Mouse (Mus musculus) MEL (cell line): ENCODE measurements around the gene Fam76a. TPM values are rescaled to one million over a fixed set of nuclear protein-coding genes. Genes with fewer than 3 reads are reported as not detected.
A peak's percentile ranks its signal among the peaks of the same experiment; 100 is the strongest.

Source experiments
- DNase-seq: peaks from one replicate; pipeline ENCODE4 v3.0.0; 2011; ENCODE audit warnings: low read depth, low spot score
- H3K27ac ChIP-seq: 2 replicates; pipeline ENCODE4 v1.5.1; 2012; ENCODE audit warnings: low read depth, mild to moderate bottlenecking, control low read depth, low read length, moderate library complexity; ENCODE audit not compliant: control insufficient read depth
- H3K27me3 ChIP-seq, 2 experiments: fragments of 150-350 bp in 1 of 2; sonication (generic) in 1 of 2; 2 replicates each; pipeline ENCODE4 v1.6.1; 2012; ENCODE audit warnings: low read length in 2 of 2, mild to moderate bottlenecking in 2 of 2, improper control_type of control experiment in 1 of 2, moderate library complexity in 1 of 2; ENCODE audit not compliant: insufficient read depth in 2 of 2, control insufficient read depth in 1 of 2
- H3K36me3 ChIP-seq, 2 experiments: 2 replicates each; pipeline ENCODE4 v1.6.1; 2012 to 2014; ENCODE audit warnings: low read length in 2 of 2, improper control_type of control experiment in 1 of 2, inconsistent platforms in 1 of 2, mild to moderate bottlenecking in 1 of 2; ENCODE audit not compliant: insufficient read depth in 2 of 2, control insufficient read depth in 1 of 2
- H3K4me1 ChIP-seq, 2 experiments: fragments of 150-350 bp in 1 of 2; sonication (generic) in 1 of 2; 2 replicates each; pipeline ENCODE4 v1.6.1; 2012; ENCODE audit warnings: low read length in 2 of 2, improper control_type of control experiment in 1 of 2, mild to moderate bottlenecking in 1 of 2; ENCODE audit not compliant: insufficient read depth in 2 of 2, control insufficient read depth in 1 of 2
- H3K4me3 ChIP-seq, 2 experiments: fragments of 150-350 bp in 1 of 2; sonication (generic) in 1 of 2; 2 replicates each; pipeline ENCODE4 v1.5.1; 2012; ENCODE audit warnings: low read depth in 2 of 2, low read length in 2 of 2, mild to moderate bottlenecking in 2 of 2, moderate library complexity in 2 of 2, control low read depth in 1 of 2, improper control_type of control experiment in 1 of 2; ENCODE audit not compliant: control insufficient read depth in 1 of 2, insufficient read depth in 1 of 2
- H3K79me2 ChIP-seq: 2 replicates; pipeline ENCODE4 v1.6.1; 2012; ENCODE audit warnings: mild to moderate bottlenecking, low read length, moderate library complexity; ENCODE audit not compliant: control insufficient read depth, poor library complexity, insufficient read depth
- H3K9ac ChIP-seq: 2 replicates; pipeline ENCODE4 v1.6.1; 2012; ENCODE audit warnings: low read depth, mild to moderate bottlenecking, control low read depth, low read length, moderate library complexity; ENCODE audit not compliant: control insufficient read depth, poor library complexity, severe bottlenecking
- H3K9me3 ChIP-seq: fragments of 150-350 bp; sonication (generic); replicated peaks from 2 replicates; pipeline ENCODE4 v1.6.1; 2012; ENCODE audit warnings: mild to moderate bottlenecking, low read length, improper control_type of control experiment, moderate library complexity; ENCODE audit not compliant: insufficient read depth
- BHLHE40 ChIP-seq: IDR thresholded peaks from 2 replicates; pipeline ENCODE4 v1.6.1; 2012; ENCODE audit warnings: low read depth, mild to moderate bottlenecking, inconsistent platforms, low read length, improper control_type of control experiment, borderline replicate concordance
- CHD1 ChIP-seq: IDR thresholded peaks from 2 replicates; pipeline ENCODE4 v1.6.1; 2012; ENCODE audit warnings: low read depth, mild to moderate bottlenecking, inconsistent platforms, low read length, improper control_type of control experiment
- CHD2 ChIP-seq: IDR thresholded peaks from 2 replicates; pipeline ENCODE4 v1.6.1; 2011; ENCODE audit warnings: low read length, improper control_type of control experiment
- E2F4 ChIP-seq: IDR thresholded peaks from 2 replicates; pipeline ENCODE4 v1.6.1; 2011; ENCODE audit warnings: low read depth, low read length, improper control_type of control experiment, borderline replicate concordance
- ELF1 ChIP-seq: IDR thresholded peaks from 2 replicates; pipeline ENCODE4 v1.6.1; 2014; ENCODE audit warnings: low read depth, mild to moderate bottlenecking, inconsistent platforms, low read length, improper control_type of control experiment, moderate library complexity
- ETS1 ChIP-seq: IDR thresholded peaks from 2 replicates; pipeline ENCODE4 v1.6.1; 2012; ENCODE audit warnings: low read depth, mild to moderate bottlenecking, inconsistent platforms, low read length, improper control_type of control experiment, moderate library complexity
- GABPA ChIP-seq: IDR thresholded peaks from 2 replicates; pipeline ENCODE4 v1.6.1; 2012; ENCODE audit warnings: low read depth, mild to moderate bottlenecking, inconsistent platforms, low read length, improper control_type of control experiment, moderate library complexity
- HCFC1 ChIP-seq: IDR thresholded peaks from 2 replicates; pipeline ENCODE4 v1.6.1; 2012; ENCODE audit warnings: low read depth, mild to moderate bottlenecking, inconsistent platforms, low read length, improper control_type of control experiment, moderate library complexity
- JUND ChIP-seq: IDR thresholded peaks from 2 replicates; pipeline ENCODE4 v1.6.1; 2011; ENCODE audit warnings: low read depth, mild to moderate bottlenecking, improper control_type of control experiment, low read length
- KAT2A ChIP-seq: conservative IDR thresholded peaks from 2 replicates; pipeline ENCODE4 v1.6.1; 2012; ENCODE audit warnings: low read depth, low read length, improper control_type of control experiment, inconsistent platforms
- MAFK ChIP-seq: IDR thresholded peaks from 2 replicates; pipeline ENCODE4 v1.6.1; 2011; ENCODE audit warnings: low read depth, mild to moderate bottlenecking, low read length, improper control_type of control experiment, borderline replicate concordance
- MAX ChIP-seq: IDR thresholded peaks from 2 replicates; pipeline ENCODE4 v1.6.1; 2011; ENCODE audit warnings: low read length, improper control_type of control experiment
- MXI1 ChIP-seq: IDR thresholded peaks from 2 replicates; pipeline ENCODE4 v1.6.1; 2011; ENCODE audit warnings: mild to moderate bottlenecking, low read depth, low read length, improper control_type of control experiment
- MYB ChIP-seq: IDR thresholded peaks from 2 replicates; pipeline ENCODE4 v1.6.1; 2011; ENCODE audit warnings: mild to moderate bottlenecking, low read depth, low read length, improper control_type of control experiment
- MYC ChIP-seq: IDR thresholded peaks from 2 replicates; pipeline ENCODE4 v1.6.1; 2011; ENCODE audit warnings: low read depth, mild to moderate bottlenecking, low read length, improper control_type of control experiment, moderate library complexity
- POLR2A ChIP-seq, 2 experiments: IDR thresholded peaks; 2 replicates each; pipeline ENCODE4 v1.6.1; 2011 to 2012; ENCODE audit warnings: low read length in 2 of 2, mild to moderate bottlenecking in 2 of 2, control low read depth in 1 of 2, improper control_type of control experiment in 1 of 2, low read depth in 1 of 2, moderate library complexity in 1 of 2; ENCODE audit not compliant: control insufficient read depth in 1 of 2, insufficient read depth in 1 of 2, poor library complexity in 1 of 2
- POLR2AphosphoS2 ChIP-seq: IDR thresholded peaks from 2 replicates; pipeline ENCODE4 v1.6.1; 2011; ENCODE audit warnings: low read length, improper control_type of control experiment
- RAD21 ChIP-seq: IDR thresholded peaks from 2 replicates; pipeline ENCODE4 v1.6.1; 2011; ENCODE audit warnings: mild to moderate bottlenecking, low read depth, low read length, improper control_type of control experiment
- SIN3A ChIP-seq: IDR thresholded peaks from 2 replicates; pipeline ENCODE4 v1.6.1; 2012; ENCODE audit warnings: low read length, improper control_type of control experiment, inconsistent platforms
- TBP ChIP-seq: IDR thresholded peaks from 2 replicates; pipeline ENCODE4 v1.8.0; 2011; ENCODE audit warnings: low read depth, low read length, improper control_type of control experiment
- UBTF ChIP-seq: IDR thresholded peaks from 2 replicates; pipeline ENCODE4 v1.6.1; 2012; ENCODE audit warnings: low read depth, mild to moderate bottlenecking, inconsistent platforms, low read length, improper control_type of control experiment, moderate library complexity, borderline replicate concordance; ENCODE audit not compliant: insufficient read depth
- USF1 ChIP-seq: IDR thresholded peaks from 2 replicates; pipeline ENCODE4 v1.6.1; 2014; ENCODE audit warnings: low read depth, mild to moderate bottlenecking, inconsistent platforms, low read length, improper control_type of control experiment, moderate library complexity
- USF2 ChIP-seq, 2 experiments: IDR thresholded peaks; 2 replicates each; pipeline ENCODE4 v1.6.1; 2011 to 2012; ENCODE audit warnings: improper control_type of control experiment in 2 of 2, low read length in 2 of 2, borderline replicate concordance in 1 of 2, inconsistent platforms in 1 of 2, low read depth in 1 of 2, mild to moderate bottlenecking in 1 of 2; ENCODE audit not compliant: insufficient read depth in 1 of 2
- ZKSCAN1 ChIP-seq: IDR thresholded peaks from 2 replicates; pipeline ENCODE4 v1.6.1; 2012; ENCODE audit warnings: low read depth, mild to moderate bottlenecking, inconsistent platforms, low read length, improper control_type of control experiment, moderate library complexity
- ZMIZ1 ChIP-seq: IDR thresholded peaks from 2 replicates; pipeline ENCODE4 v1.6.1; 2012; ENCODE audit warnings: low read depth, mild to moderate bottlenecking, inconsistent platforms, low read length, improper control_type of control experiment, moderate library complexity
- ZNF384 ChIP-seq: IDR thresholded peaks from 2 replicates; pipeline ENCODE4 v1.6.1; 2012; ENCODE audit warnings: low read depth, mild to moderate bottlenecking, inconsistent platforms, low read length, improper control_type of control experiment
- polyA plus RNA-seq, 2 experiments: library from polyadenylated mRNA; stranded (reverse) in 1 of 2; unstranded in 1 of 2; fragments of >175 nt in 1 of 2; fragments of >200 nt in 1 of 2; gene quantifications; 2 replicates each; pipeline versions ENCODE4 v1.2.1 to v1.2.4; 2012; ENCODE audit warnings: low replicate concordance in 2 of 2, low read depth in 1 of 2; ENCODE audit not compliant: insufficient read length in 2 of 2, insufficient read depth in 1 of 2, missing spikeins in 1 of 2
- total RNA-seq: library from RNA; depleted of rRNA; stranded (reverse); fragments of 300-350 nt; gene quantifications from 2 replicates; pipeline ENCODE4 v1.2.3, GENCODE M21; 2012

The Fam76a gene
- total and polyA plus RNA-seq, 3 experiments: 8.4 to 15.4 TPM; not detected in 1

DNA sequence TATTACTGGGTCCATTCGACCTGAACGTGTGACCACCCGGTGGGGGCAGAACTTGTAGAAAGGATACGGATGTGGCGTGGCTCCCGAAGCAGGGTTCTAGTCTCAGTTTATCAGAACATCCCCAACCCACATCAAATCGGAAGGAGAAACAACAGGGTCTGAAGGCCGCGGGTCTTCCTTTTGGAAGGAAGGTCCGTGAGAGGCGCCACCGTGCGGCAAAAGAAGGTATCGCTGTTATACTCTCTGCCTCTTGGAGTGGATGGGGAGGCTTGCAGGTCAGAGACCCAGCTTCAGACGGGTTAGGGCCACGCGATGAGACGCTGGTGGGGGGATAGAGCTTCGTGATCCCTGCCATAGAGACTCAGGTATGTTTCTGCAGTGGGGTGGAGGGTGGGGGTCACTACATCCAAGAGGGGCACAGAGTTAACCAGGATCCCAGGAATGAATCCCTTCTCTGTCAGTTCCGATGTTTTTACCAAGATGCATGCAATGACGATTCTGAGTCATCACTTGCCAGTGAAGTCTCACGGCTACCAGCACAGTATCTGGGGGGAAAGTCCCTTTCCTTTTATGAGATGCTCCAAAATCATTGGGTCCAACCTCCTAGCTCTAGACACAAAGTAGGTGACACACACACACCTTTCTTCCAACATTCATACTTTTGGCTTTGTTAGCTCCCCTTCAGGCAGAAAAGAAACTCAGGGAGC is 17.2 kb upstream of the Fam76a start (continued):
- TF ChIP-seq MXI1 (no peak), HCFC1 (peak; percentile 47; the same call in 1 of the 2 replicates), SIN3A (no peak), ZNF384 (no peak), ZKSCAN1 (no peak), ZMIZ1 (no peak), UBTF (no peak), CHD1 (no peak), MYB (no peak), CHD2 (no peak), MAX (no peak), POLR2AphosphoS2 (no peak), TBP (0 out of 2 replicates have a peak, but pooled peaks have one; percentile 44)

DNA sequence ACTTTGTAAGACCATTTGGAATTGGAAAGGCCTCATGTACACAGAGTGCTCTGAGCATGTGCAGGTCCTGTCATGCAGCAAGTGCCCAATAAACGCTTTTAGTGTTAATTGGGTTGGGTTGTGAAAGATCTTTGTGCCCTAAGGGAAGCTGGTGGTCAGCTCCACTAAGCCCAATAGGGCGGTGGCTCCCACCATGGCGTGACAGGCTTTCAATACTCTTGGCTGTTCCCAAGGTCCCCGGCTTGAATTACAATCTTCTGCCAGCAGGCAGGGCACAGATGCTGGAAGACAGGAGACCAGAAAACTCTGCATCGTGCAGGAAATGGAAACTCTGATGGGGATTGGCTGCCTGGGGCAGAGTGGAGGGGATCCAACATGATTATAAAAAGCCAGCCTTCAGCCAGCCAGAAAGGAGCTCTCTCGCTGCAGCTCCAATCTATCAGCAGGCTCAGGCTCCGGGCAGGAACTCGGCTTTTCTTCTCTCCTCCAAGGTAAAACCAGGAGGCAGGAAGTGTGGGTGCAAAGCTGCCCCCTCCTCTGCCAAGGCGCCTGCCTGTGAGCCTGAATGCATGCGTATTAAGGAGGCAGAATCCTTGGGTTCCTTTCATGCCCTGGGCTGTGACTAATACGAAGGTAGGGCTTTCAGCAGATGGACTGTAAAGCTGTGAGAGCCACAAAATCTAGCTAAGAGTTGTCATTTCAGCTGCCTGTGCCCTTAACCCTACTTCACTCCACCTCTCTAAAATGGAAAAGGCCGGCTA is 16.0 kb upstream of the Fam76a start:
- no peak overlapping the region for H3K9ac ChIP-seq
- no peak for DNase-seq
- H3K27me3 ChIP-seq: no peaks in the 10 kb centered on the region; a peak in 4 of 4 replicates
- H3K79me2 ChIP-seq: no peaks in the 10 kb centered on the region
- H3K27ac ChIP-seq: no peak overlapping the region
- H3K4me1 ChIP-seq: no peaks in the 10 kb centered on the region
- no peak overlapping the region for H3K4me3 ChIP-seq
- H3K9me3 ChIP-seq: no peaks in the 10 kb centered on the region
- no peaks in the 10 kb centered on the region for H3K36me3 ChIP-seq
- no peak for TF ChIP-seq ETS1
- no peak for TF ChIP-seq E2F4
- TF ChIP-seq USF2 (IDR thresholded peaks at IDR 0.05; ENCODE audit: borderline replicate concordance in 1 of 2, insufficient read depth in 1 of 2, low read depth in 1 of 2, low read length in 2 of 2): no peak
- no peak for TF ChIP-seq RAD21
- TF ChIP-seq MXI1: no peak
- TF ChIP-seq MAFK: no peak
- no peak for TF ChIP-seq TBP
- TF ChIP-seq GABPA: no peak
- TF ChIP-seq HCFC1: no peak
- no peak for TF ChIP-seq BHLHE40
- no peak for TF ChIP-seq SIN3A
- no peak for TF ChIP-seq USF1
- no peak for TF ChIP-seq MYC
- TF ChIP-seq POLR2A (IDR thresholded peaks at IDR 0.05; ENCODE audit: control insufficient read depth in 1 of 2, insufficient read depth in 1 of 2, low read depth in 1 of 2, low read length in 2 of 2, poor library complexity in 1 of 2): no peak
- no peak for TF ChIP-seq MAX
- no peak for TF ChIP-seq JUND
- TF ChIP-seq ELF1: no peak
- no peak for TF ChIP-seq KAT2A
- TF ChIP-seq ZNF384: no peak
